Mouse (Mus musculus) CH12.LX (cell line): Measurements from ENCODE around the gene Anapc15-ps.

Experiments
- CTCF ChIP-seq, 2 experiments: IDR thresholded peaks in 1 of 2; conservative IDR thresholded peaks in 1 of 2; 2 replicates each; pipeline ENCODE4 v1.5.1; 2011 to 2012; ENCODE audit warnings: low read depth in 2 of 2, low read length in 2 of 2, improper control_type of control experiment in 1 of 2, inconsistent platforms in 1 of 2, mild to moderate bottlenecking in 1 of 2, moderate library complexity in 1 of 2
- POLR2A ChIP-seq: IDR thresholded peaks from 2 replicates; pipeline ENCODE4 v1.6.1; 2011; ENCODE audit warnings: low read depth, mild to moderate bottlenecking, improper control_type of control experiment, low read length
- SMC3 ChIP-seq: IDR thresholded peaks from 2 replicates; pipeline ENCODE4 v1.6.1; 2011; ENCODE audit warnings: low read depth, low read length, improper control_type of control experiment

DNA sequence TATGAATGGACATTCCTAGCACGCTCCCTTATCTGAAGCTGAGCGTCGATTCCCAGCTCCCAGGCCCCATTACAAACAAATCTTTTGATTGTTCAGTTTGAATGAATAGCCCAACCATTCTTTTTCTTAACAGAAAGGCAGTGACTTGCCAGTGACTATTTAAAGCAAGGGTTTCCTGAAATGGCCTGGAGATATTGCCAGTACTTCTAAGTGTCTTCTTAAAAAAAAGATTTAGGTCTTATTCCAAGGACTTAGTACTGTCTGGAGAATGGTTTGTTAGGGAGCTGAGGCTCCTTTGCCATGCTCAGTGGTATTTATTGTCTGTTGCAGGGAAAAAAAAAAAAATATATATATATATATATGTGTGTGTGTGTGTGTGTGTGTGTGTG lies 23.0 kb upstream of the Anapc15-ps start:
- TF ChIP-seq POLR2A (no peak), SMC3 (no peak), CTCF (conservative IDR thresholded peaks at IDR 0.05 in 1 of 2, IDR thresholded peaks at IDR 0.05 in 1 of 2; ENCODE audit: low read depth in 2 of 2, low read length in 2 of 2) (no peak)
